Mouse (Mus musculus) spleen, postnatal 4 days (tissue): ENCODE data around the gene Dapk3.

ENCODE experiments used
- DNase-seq, 2 experiments: peaks; one replicate each; pipeline ENCODE4 v3.0.0; 2022; ENCODE audit warnings: low spot score in 2 of 2

Gene Dapk3

GRCm38 (mm10) chr10:81238618-81239017 lies 55.8 kb downstream of the Dapk3 start:
- no peak for DNase-seq

GRCm38 (mm10) chr10:81240876-81241275 lies 58.1 kb downstream of the Dapk3 start:
- DNase-seq, result peak; percentile 54 to 87

GRCm38 (mm10) chr10:81242021-81242420 lies 59.2 kb downstream of the Dapk3 start:
- no peak for DNase-seq
